Mouse (Mus musculus): ENCODE results near the gene Slc48a1.

Gene Slc48a1

GRCm38 (mm10) chr15:97747486-97747885 lies 30.8 kb upstream of the Slc48a1 start:
- Histone ChIP-seq H3K36me3 (ENCODE audit: insufficient read depth, low read length) (peaks cover 39% of the 10 kb centered on the region), H3K27me3 (ENCODE audit: insufficient read depth, low read length) (no peaks in the 10 kb centered on the region), H3K4me3 (replicated peaks; ENCODE audit: low read length) (no peak overlapping the region), H3K4me1 (replicated peaks; ENCODE audit: low read depth, low read length) (peaks cover 17% of the 10 kb centered on the region), H3K9me3 (ENCODE audit: low read length) (no peaks in the 10 kb centered on the region)
- TF ChIP-seq NANOG (IDR thresholded peaks at IDR 0.05; ENCODE audit: borderline replicate concordance, low read length) (no peak), POU5F1 (IDR thresholded peaks at IDR 0.05; ENCODE audit: borderline replicate concordance, low read length) (no peak), CTCF (conservative IDR thresholded peaks at IDR 0.05; ENCODE audit: low read length) (no peak)

GRCm38 (mm10) chr15:97748309-97748708 lies 30.0 kb upstream of the Slc48a1 start:
- peaks cover 17% of the 10 kb centered on the region for H3K4me1 ChIP-seq (replicated peaks; ENCODE audit: low read depth, low read length)

DNA sequence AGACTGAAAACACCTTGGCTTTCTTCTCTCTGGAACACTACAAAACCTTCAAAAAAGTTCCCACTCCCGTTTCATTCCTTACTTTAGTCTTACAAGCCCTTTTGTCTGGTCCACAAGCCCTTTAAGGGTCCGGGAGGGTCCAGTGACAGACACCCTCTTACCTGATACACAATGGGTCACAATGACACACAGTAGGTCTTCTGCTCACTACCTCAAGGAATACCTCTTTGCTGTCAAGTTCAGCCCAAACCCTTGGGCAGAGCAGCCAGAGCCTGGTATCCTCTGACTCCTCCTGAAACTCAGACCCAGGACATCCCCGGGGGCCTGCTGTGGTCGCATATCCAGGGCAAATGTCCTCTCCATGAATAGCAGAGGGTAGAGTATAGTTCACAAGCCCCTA lies 29.4 kb upstream of the Slc48a1 start:
- no peaks in the 10 kb centered on the region for H3K9me3 ChIP-seq (ENCODE audit: low read length)
- peaks cover 24% of the 10 kb centered on the region for H3K4me1 ChIP-seq (replicated peaks; ENCODE audit: low read depth, low read length)
- H3K36me3 ChIP-seq (ENCODE audit: insufficient read depth, low read length) = peaks cover 39% of the 10 kb centered on the region
- no peak overlapping the region for H3K4me3 ChIP-seq (replicated peaks; ENCODE audit: low read length)
- no peak for TF ChIP-seq POU5F1 (IDR thresholded peaks at IDR 0.05; ENCODE audit: borderline replicate concordance, low read length)
- TF ChIP-seq CTCF (conservative IDR thresholded peaks at IDR 0.05; ENCODE audit: low read length) = no peak
- no peak for TF ChIP-seq NANOG (IDR thresholded peaks at IDR 0.05; ENCODE audit: borderline replicate concordance, low read length)
- no peaks in the 10 kb centered on the region for H3K27me3 ChIP-seq (ENCODE audit: insufficient read depth, low read length)

More at GRCm38 (mm10) chr15:97748309-97748708, 30.0 kb upstream of the Slc48a1 start:
- no peak overlapping the region for H3K4me3 ChIP-seq (replicated peaks; ENCODE audit: low read length)
- H3K27me3 ChIP-seq (ENCODE audit: insufficient read depth, low read length) = no peaks in the 10 kb centered on the region
- peaks cover 39% of the 10 kb centered on the region for H3K36me3 ChIP-seq (ENCODE audit: insufficient read depth, low read length)
- no peaks in the 10 kb centered on the region for H3K9me3 ChIP-seq (ENCODE audit: low read length)
- no peak for TF ChIP-seq NANOG (IDR thresholded peaks at IDR 0.05; ENCODE audit: borderline replicate concordance, low read length)
- TF ChIP-seq POU5F1 (IDR thresholded peaks at IDR 0.05; ENCODE audit: borderline replicate concordance, low read length) = no peak
- TF ChIP-seq CTCF (conservative IDR thresholded peaks at IDR 0.05; ENCODE audit: low read length) = no peak

GRCm38 (mm10) chr15:97749397-97749796 lies 28.9 kb upstream of the Slc48a1 start:
- H3K36me3 ChIP-seq (ENCODE audit: insufficient read depth, low read length) = peaks cover 39% of the 10 kb centered on the region
- H3K4me3 ChIP-seq (replicated peaks; ENCODE audit: low read length) = no peak overlapping the region
- TF ChIP-seq POU5F1 (IDR thresholded peaks at IDR 0.05; ENCODE audit: borderline replicate concordance, low read length) (no peak), CTCF (conservative IDR thresholded peaks at IDR 0.05; ENCODE audit: low read length) (no peak), NANOG (IDR thresholded peaks at IDR 0.05; ENCODE audit: borderline replicate concordance, low read length) (no peak)
- peaks cover 28% of the 10 kb centered on the region for H3K4me1 ChIP-seq (replicated peaks; ENCODE audit: low read depth, low read length)
- H3K9me3 ChIP-seq (ENCODE audit: low read length) = no peaks in the 10 kb centered on the region
- no peaks in the 10 kb centered on the region for H3K27me3 ChIP-seq (ENCODE audit: insufficient read depth, low read length)

DNA sequence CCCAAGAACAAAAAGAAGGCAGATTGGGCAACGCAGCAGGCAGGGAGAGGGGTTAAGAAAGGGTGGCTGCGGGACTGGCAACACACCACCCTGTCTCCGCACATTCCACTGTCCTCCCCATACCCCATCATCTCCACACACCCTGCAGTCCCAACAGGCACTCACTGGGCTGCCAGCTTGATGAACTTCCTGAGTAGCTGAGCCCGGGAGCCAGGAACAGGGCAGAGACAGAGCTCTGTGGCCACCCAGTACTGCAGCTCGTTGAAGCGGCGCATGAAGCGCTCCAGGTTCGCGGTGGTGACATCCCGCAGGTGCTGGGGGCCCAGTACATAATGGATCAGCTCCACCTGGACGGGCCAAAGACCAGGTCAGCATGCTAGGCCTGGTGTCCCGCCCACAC lies 28.5 kb upstream of the Slc48a1 start:
- H3K9me3 ChIP-seq (ENCODE audit: low read length) = no peaks in the 10 kb centered on the region
- TF ChIP-seq CTCF (conservative IDR thresholded peaks at IDR 0.05; ENCODE audit: low read length) = no peak
- no peak for TF ChIP-seq NANOG (IDR thresholded peaks at IDR 0.05; ENCODE audit: borderline replicate concordance, low read length)
- no peak for TF ChIP-seq POU5F1 (IDR thresholded peaks at IDR 0.05; ENCODE audit: borderline replicate concordance, low read length)
- peaks cover 32% of the 10 kb centered on the region for H3K4me1 ChIP-seq (replicated peaks; ENCODE audit: low read depth, low read length)
- no peak overlapping the region for H3K4me3 ChIP-seq (replicated peaks; ENCODE audit: low read length)
- no peaks in the 10 kb centered on the region for H3K27me3 ChIP-seq (ENCODE audit: insufficient read depth, low read length)
- H3K36me3 ChIP-seq (ENCODE audit: insufficient read depth, low read length) = peaks cover 39% of the 10 kb centered on the region

GRCm38 (mm10) chr15:97750697-97751096 lies 27.6 kb upstream of the Slc48a1 start:
- Histone ChIP-seq H3K4me1 (replicated peaks; ENCODE audit: low read depth, low read length) (peaks cover 36% of the 10 kb centered on the region), H3K27me3 (ENCODE audit: insufficient read depth, low read length) (no peaks in the 10 kb centered on the region), H3K36me3 (ENCODE audit: insufficient read depth, low read length) (peaks cover 30% of the 10 kb centered on the region), H3K4me3 (replicated peaks; ENCODE audit: low read length) (no peak overlapping the region), H3K9me3 (ENCODE audit: low read length) (no peaks in the 10 kb centered on the region)
- no peak for TF ChIP-seq NANOG (IDR thresholded peaks at IDR 0.05; ENCODE audit: borderline replicate concordance, low read length)
- TF ChIP-seq POU5F1 (IDR thresholded peaks at IDR 0.05; ENCODE audit: borderline replicate concordance, low read length) = no peak
- no peak for TF ChIP-seq CTCF (conservative IDR thresholded peaks at IDR 0.05; ENCODE audit: low read length)

- Histone ChIP-seq H3K36me3 (ENCODE audit: insufficient read depth, low read length) (peaks cover 29% of the 10 kb centered on the region), H3K9me3 (ENCODE audit: low read length) (no peaks in the 10 kb centered on the region), H3K4me1 (replicated peaks; ENCODE audit: low read depth, low read length) (peaks cover 45% of the 10 kb centered on the region), H3K27me3 (ENCODE audit: insufficient read depth, low read length) (no peaks in the 10 kb centered on the region), H3K4me3 (replicated peaks; ENCODE audit: low read length) (no peak overlapping the region)
- TF ChIP-seq NANOG (IDR thresholded peaks at IDR 0.05; ENCODE audit: borderline replicate concordance, low read length) = no peak
- no peak for TF ChIP-seq POU5F1 (IDR thresholded peaks at IDR 0.05; ENCODE audit: borderline replicate concordance, low read length)
- TF ChIP-seq CTCF (conservative IDR thresholded peaks at IDR 0.05; ENCODE audit: low read length) = peak; percentile 61
These were observed 26.6 kb upstream of the Slc48a1 start for GRCm38 (mm10) chr15:97751676-97752075.

DNA sequence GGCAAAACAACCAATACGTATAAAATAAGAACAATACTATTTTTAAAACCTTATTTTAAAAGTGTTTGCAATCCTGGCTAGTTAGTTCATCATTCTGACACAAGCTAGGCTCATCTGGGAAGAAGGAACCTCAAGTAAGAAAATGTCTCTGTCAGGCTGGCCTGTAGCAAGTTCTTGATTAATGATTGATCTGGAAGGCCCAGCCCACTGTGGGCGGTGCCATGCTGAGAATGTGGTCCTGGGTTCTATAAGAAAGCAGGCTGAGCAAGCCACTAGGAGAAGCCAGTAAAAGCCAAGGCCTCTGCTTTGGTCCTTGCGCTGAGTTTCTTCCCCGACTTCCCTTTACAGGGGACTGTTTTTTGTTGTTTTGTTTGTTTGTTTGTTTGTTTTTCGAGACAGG lies 25.8 kb upstream of the Slc48a1 start:
- peaks cover 47% of the 10 kb centered on the region for H3K4me1 ChIP-seq (replicated peaks; ENCODE audit: low read depth, low read length)
- H3K9me3 ChIP-seq (ENCODE audit: low read length) = no peaks in the 10 kb centered on the region
- H3K4me3 ChIP-seq (replicated peaks; ENCODE audit: low read length) = no peak overlapping the region
- no peak for TF ChIP-seq NANOG (IDR thresholded peaks at IDR 0.05; ENCODE audit: borderline replicate concordance, low read length)
- no peak for TF ChIP-seq POU5F1 (IDR thresholded peaks at IDR 0.05; ENCODE audit: borderline replicate concordance, low read length)
- no peak for TF ChIP-seq CTCF (conservative IDR thresholded peaks at IDR 0.05; ENCODE audit: low read length)
- H3K27me3 ChIP-seq (ENCODE audit: insufficient read depth, low read length) = no peaks in the 10 kb centered on the region
- peaks cover 31% of the 10 kb centered on the region for H3K36me3 ChIP-seq (ENCODE audit: insufficient read depth, low read length)

GRCm38 (mm10) chr15:97754476-97754875 lies 23.8 kb upstream of the Slc48a1 start:
- H3K27me3 ChIP-seq (ENCODE audit: insufficient read depth, low read length) = no peaks in the 10 kb centered on the region
- 0 out of 2 replicates have a peak overlapping the region, but pooled peaks have one; percentile 41 for H3K4me3 ChIP-seq (replicated peaks; ENCODE audit: low read length)
- H3K36me3 ChIP-seq (ENCODE audit: insufficient read depth, low read length) = peaks cover 35% of the 10 kb centered on the region
- H3K9me3 ChIP-seq (ENCODE audit: low read length) = no peaks in the 10 kb centered on the region
- H3K4me1 ChIP-seq (replicated peaks; ENCODE audit: low read depth, low read length) = peaks cover 47% of the 10 kb centered on the region
- TF ChIP-seq POU5F1 (IDR thresholded peaks at IDR 0.05; ENCODE audit: borderline replicate concordance, low read length) = no peak
- TF ChIP-seq NANOG (IDR thresholded peaks at IDR 0.05; ENCODE audit: borderline replicate concordance, low read length) = no peak
- TF ChIP-seq CTCF (conservative IDR thresholded peaks at IDR 0.05; ENCODE audit: low read length) = no peak
